Mouse (Mus musculus) adrenal gland, adult 2 months (tissue): Measurements from ENCODE around the gene Kcnip1. TPM values are rescaled to one million over a fixed set of nuclear protein-coding genes. Genes with fewer than 3 reads are reported as not detected.

Experiments used
- DNase-seq: peaks from one replicate; pipeline ENCODE4 v3.0.0; 2021
- polyA plus RNA-seq: library from polyadenylated mRNA; depleted of rRNA; stranded (reverse); fragments of >200 nt; gene quantifications from 2 replicates; pipeline ENCODE4 v1.2.3, GENCODE M21; 2012
- total RNA-seq, 2 experiments: library from RNA; stranded (reverse); gene quantifications; 2 replicates each; pipeline ENCODE4 v1.2.3; 2021

Kcnip1 gene
- total and polyA plus RNA-seq, 3 experiments = 1.9 to 3.7 (median 2.9) TPM

GRCm38 (mm10) chr11:33939456-33940113 is 53.4 kb downstream of the Kcnip1 start:
- no peak for DNase-seq

DNA sequence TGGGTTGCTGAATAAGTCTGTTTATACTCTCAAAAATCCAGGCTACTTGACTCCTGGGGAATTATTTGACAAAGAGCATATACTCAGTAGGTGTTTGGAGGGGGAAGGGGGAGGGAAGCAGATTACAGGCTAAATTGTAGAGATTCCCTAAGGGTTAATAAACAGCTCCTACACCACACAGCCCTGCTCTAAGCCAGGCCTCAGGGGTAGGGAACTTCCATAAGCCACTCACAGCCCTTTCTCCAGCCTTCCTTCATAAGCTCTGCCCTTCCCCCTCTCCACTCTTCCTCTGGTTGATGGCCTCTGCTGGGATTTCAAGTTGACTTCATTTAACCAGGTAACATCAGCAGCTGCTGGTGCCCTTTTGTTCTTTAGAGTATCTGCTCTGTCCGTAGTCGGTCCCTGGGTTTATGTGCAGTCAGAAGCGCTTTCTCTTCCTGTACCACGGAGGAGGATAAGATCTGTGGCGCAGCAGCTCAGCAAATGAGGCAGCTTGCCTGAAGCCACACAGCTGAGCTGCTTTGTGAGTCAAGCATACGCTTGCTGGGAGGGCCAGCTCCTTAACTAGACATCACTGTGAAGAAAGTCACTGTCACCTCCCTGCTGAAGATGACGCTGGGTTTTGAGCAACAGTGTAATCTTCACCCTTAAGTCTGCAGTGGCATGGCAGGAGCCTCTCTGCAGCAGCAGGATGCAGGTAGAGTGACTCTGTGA is 54.2 kb downstream of the Kcnip1 start:
- no peak for DNase-seq

GRCm38 (mm10) chr11:33937641-33938040 is 55.3 kb downstream of the Kcnip1 start:
- DNase-seq = no peak

GRCm38 (mm10) chr11:33934286-33934685 is 58.7 kb downstream of the Kcnip1 start:
- DNase-seq = no peak

- no peak for DNase-seq
These were observed 60.4 kb downstream of the Kcnip1 start for GRCm38 (mm10) chr11:33932386-33933111.

- peak; percentile 14 for DNase-seq
These were observed 61.0 kb downstream of the Kcnip1 start for GRCm38 (mm10) chr11:33931836-33932385.

DNA sequence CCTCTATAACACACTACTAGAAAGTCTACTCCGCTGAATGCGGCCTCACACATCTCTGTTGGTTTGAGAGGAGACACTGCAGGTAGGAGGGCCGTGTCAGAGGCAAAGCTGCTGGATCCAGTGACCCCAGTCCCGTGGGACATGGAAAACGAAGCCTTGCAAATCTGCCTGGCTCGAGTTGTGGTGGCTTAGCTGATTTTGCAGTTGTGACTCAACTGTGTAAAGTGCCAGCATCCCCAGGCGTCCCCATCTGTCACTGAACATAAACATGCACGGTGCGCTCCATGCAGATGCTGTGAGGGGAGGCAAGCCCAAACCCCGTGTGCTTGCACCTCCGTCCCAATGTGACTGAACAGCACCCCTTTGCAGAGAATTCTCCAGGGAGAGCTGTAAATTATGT is 63.5 kb downstream of the Kcnip1 start:
- DNase-seq = no peak

- peak; percentile 20 for DNase-seq
These were observed 64.3 kb downstream of the Kcnip1 start for GRCm38 (mm10) chr11:33928658-33929057.

DNA sequence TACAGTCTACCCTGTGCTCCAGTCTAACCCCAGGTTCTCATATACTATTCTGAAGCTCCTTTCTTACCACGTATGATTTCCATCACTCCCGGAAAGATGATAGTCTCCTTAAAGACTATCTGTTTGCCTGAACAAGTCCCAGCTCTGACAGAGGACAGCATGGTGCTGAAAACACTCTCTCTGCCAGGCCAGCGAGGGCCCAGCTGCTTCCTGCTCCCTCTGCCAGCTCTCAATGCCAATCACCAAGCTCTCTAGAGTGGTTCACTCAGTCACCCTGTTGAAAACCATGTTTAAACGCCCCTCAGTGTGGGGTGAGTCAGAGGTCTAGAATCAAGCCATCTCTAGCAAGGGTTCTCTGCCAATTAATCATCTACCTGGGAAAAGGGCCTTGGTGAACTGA is 65.1 kb downstream of the Kcnip1 start:
- no peak for DNase-seq

GRCm38 (mm10) chr11:33927321-33927720 is 65.6 kb downstream of the Kcnip1 start:
- DNase-seq = peak; percentile 12

DNA sequence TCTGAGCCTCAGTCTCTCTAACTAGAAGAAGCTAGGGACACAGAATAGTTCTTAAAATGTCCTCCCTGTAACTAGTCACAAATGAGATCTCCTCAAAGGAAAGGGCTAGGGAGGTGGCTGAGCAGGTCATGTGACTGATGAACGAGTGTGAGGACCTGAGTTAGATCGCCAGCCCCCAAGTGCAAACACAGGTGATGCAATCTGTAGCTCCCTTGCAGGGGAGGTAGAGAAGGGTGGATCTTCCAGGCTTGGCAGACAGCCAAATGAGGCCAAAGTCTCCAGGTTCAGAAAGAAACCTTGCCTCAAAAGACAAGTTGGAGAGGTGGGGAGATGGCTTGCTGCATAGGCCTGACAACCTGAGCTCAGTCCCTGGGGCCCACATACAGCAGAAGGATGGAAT is 66.4 kb downstream of the Kcnip1 start:
- no peak for DNase-seq

GRCm38 (mm10) chr11:33925778-33926177 is 67.2 kb downstream of the Kcnip1 start:
- DNase-seq = no peak

GRCm38 (mm10) chr11:33923031-33923430 is 69.9 kb downstream of the Kcnip1 start:
- DNase-seq = no peak

GRCm38 (mm10) chr11:33921451-33921850 is 71.5 kb downstream of the Kcnip1 start:
- no peak for DNase-seq

DNA sequence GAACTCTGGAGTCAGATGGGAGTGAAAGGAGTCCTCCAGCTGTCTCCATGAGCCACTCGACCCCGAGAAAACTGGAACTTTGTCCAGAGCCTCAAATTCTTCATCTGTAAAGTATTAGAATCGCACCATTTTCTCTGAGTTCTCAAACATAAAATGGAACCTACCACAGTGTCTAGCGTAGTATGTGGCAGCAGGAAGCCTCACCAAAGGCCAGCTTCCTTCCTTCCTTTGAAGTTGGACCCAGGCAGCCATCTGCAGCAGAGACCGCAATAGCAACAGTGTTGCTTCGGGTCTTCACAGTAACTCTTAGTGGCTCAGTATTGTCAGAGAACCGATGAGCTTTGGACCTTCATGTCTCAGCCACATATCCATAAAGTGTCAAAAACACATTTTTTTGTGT is 73.1 kb downstream of the Kcnip1 start:
- DNase-seq = no peak

DNA sequence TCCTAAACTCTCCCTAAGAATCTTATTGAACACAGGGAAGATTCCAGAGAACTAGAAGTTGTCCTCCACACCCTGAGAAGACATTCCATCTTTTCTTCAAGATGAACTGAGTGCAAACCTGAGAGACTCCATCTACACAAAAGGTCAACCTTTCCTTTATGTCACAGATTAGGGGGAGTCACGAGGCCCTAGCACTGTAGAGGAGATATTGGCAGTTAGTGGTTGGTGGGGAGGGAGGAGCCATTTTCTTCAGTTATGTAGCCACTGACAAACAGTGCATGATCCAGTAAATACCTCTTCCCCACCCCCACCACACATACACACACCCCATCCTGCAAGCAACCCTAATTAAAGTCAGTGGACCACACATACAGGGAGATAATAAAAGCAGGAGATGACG is 74.5 kb downstream of the Kcnip1 start:
- DNase-seq = no peak

GRCm38 (mm10) chr11:33917574-33917973 is 75.4 kb downstream of the Kcnip1 start:
- DNase-seq = peak; percentile 39

- DNase-seq = no peak
These were observed 78.7 kb downstream of the Kcnip1 start for GRCm38 (mm10) chr11:33914216-33914615.

- DNase-seq = no peak
These were observed 79.9 kb downstream of the Kcnip1 start for GRCm38 (mm10) chr11:33913061-33913460.

- DNase-seq = no peak
These were observed 80.8 kb downstream of the Kcnip1 start for GRCm38 (mm10) chr11:33912151-33912571.

- no peak for DNase-seq
These were observed 82.0 kb downstream of the Kcnip1 start for GRCm38 (mm10) chr11:33910982-33911381.

GRCm38 (mm10) chr11:33908360-33909175 is 84.4 kb downstream of the Kcnip1 start:
- no peak for DNase-seq
